Mouse (Mus musculus): ENCODE measurements around the gene Ppm1l. TPM values are rescaled to one million over a fixed set of nuclear protein-coding genes. Genes with fewer than 3 reads are reported as not detected.

Gene Ppm1l
- polyA plus RNA-seq, 1 experiment from 2014 or later, result 10.9 TPM

GRCm38 (mm10) chr3:69529576-69529975 is 212.9 kb downstream of the Ppm1l start:
- WGBS, result 63% methylated on average over 7 of the region's 7 CpGs
- Histone ChIP-seq H3K9me3 (ENCODE audit: control insufficient read depth, low read length) (no peaks in the 10 kb centered on the region), H3K27ac (replicated peaks in 1 of 2; ENCODE audit: control insufficient read depth in 1 of 2, insufficient read depth in 1 of 2, low read depth in 2 of 2, low read length in 2 of 2) (no peak overlapping the region), H3K9ac (ENCODE audit: low read length) (no peak overlapping the region), H3K4me3 (ENCODE audit: control insufficient read depth in 1 of 2, insufficient read depth in 1 of 2, low read depth in 1 of 2, low read length in 2 of 2) (no peak overlapping the region), H3K4me1 (ENCODE audit: control insufficient read depth in 2 of 2, insufficient read depth in 2 of 2, low read length in 2 of 2) (no peaks in the 10 kb centered on the region), H3K4me2 (ENCODE audit: low read length) (no peak overlapping the region), H3K27me3 (ENCODE audit: control insufficient read depth, insufficient read depth, low read length) (no peaks in the 10 kb centered on the region), H3K36me3 (ENCODE audit: control insufficient read depth, insufficient read depth, low read length) (no peaks in the 10 kb centered on the region)
- no peak for ATAC-seq (ENCODE audit: insufficient number of reproducible peaks, insufficient read depth, low FRiP score, low read depth)

GRCm38 (mm10) chr3:69531511-69531910 is 214.8 kb downstream of the Ppm1l start:
- 74% methylated on average over 9 of the region's 9 CpGs for WGBS
- no peaks in the 10 kb centered on the region for H3K27me3 ChIP-seq (ENCODE audit: control insufficient read depth, insufficient read depth, low read length)
- no peak overlapping the region for H3K4me2 ChIP-seq (ENCODE audit: low read length)
- H3K4me1 ChIP-seq (ENCODE audit: control insufficient read depth in 2 of 2, insufficient read depth in 2 of 2, low read length in 2 of 2), result no peaks in the 10 kb centered on the region
- no peak overlapping the region for H3K9ac ChIP-seq (ENCODE audit: low read length)
- no peaks in the 10 kb centered on the region for H3K36me3 ChIP-seq (ENCODE audit: control insufficient read depth, insufficient read depth, low read length)
- no peak overlapping the region for H3K4me3 ChIP-seq (ENCODE audit: control insufficient read depth in 1 of 2, insufficient read depth in 1 of 2, low read depth in 1 of 2, low read length in 2 of 2)
- no peak for ATAC-seq (ENCODE audit: insufficient number of reproducible peaks, insufficient read depth, low FRiP score, low read depth)
- no peaks in the 10 kb centered on the region for H3K9me3 ChIP-seq (ENCODE audit: control insufficient read depth, low read length)
- no peak overlapping the region for H3K27ac ChIP-seq (replicated peaks in 1 of 2; ENCODE audit: control insufficient read depth in 1 of 2, insufficient read depth in 1 of 2, low read depth in 2 of 2, low read length in 2 of 2)

- 57% methylated on average over 4 of the region's 4 CpGs for WGBS
- H3K9me3 ChIP-seq (ENCODE audit: control insufficient read depth, low read length), result no peaks in the 10 kb centered on the region
- no peak overlapping the region for H3K4me2 ChIP-seq (ENCODE audit: low read length)
- no peak overlapping the region for H3K27ac ChIP-seq (replicated peaks in 1 of 2; ENCODE audit: control insufficient read depth in 1 of 2, insufficient read depth in 1 of 2, low read depth in 2 of 2, low read length in 2 of 2)
- H3K9ac ChIP-seq (ENCODE audit: low read length), result no peak overlapping the region
- no peaks in the 10 kb centered on the region for H3K36me3 ChIP-seq (ENCODE audit: control insufficient read depth, insufficient read depth, low read length)
- no peaks in the 10 kb centered on the region for H3K27me3 ChIP-seq (ENCODE audit: control insufficient read depth, insufficient read depth, low read length)
- no peaks in the 10 kb centered on the region for H3K4me1 ChIP-seq (ENCODE audit: control insufficient read depth in 2 of 2, insufficient read depth in 2 of 2, low read length in 2 of 2)
- no peak overlapping the region for H3K4me3 ChIP-seq (ENCODE audit: control insufficient read depth in 1 of 2, insufficient read depth in 1 of 2, low read depth in 1 of 2, low read length in 2 of 2)
- no peak for ATAC-seq (ENCODE audit: insufficient number of reproducible peaks, insufficient read depth, low FRiP score, low read depth)
Observed at GRCm38 (mm10) chr3:69532687-69533086, 216.0 kb downstream of the Ppm1l start.

- Histone ChIP-seq H3K9me3 (ENCODE audit: control insufficient read depth, low read length) (no peaks in the 10 kb centered on the region), H3K4me1 (ENCODE audit: control insufficient read depth in 2 of 2, insufficient read depth in 2 of 2, low read length in 2 of 2) (no peaks in the 10 kb centered on the region; a peak in 1 of 4 replicates), H3K4me3 (ENCODE audit: control insufficient read depth in 1 of 2, insufficient read depth in 1 of 2, low read depth in 1 of 2, low read length in 2 of 2) (no peak overlapping the region), H3K36me3 (ENCODE audit: control insufficient read depth, insufficient read depth, low read length) (no peaks in the 10 kb centered on the region), H3K4me2 (ENCODE audit: low read length) (no peak overlapping the region), H3K9ac (ENCODE audit: low read length) (no peak overlapping the region), H3K27me3 (ENCODE audit: control insufficient read depth, insufficient read depth, low read length) (no peaks in the 10 kb centered on the region), H3K27ac (replicated peaks in 1 of 2; ENCODE audit: control insufficient read depth in 1 of 2, insufficient read depth in 1 of 2, low read depth in 2 of 2, low read length in 2 of 2) (no peak overlapping the region)
- no peak for ATAC-seq (ENCODE audit: insufficient number of reproducible peaks, insufficient read depth, low FRiP score, low read depth)
- 89% methylated on average over 10 of the region's 10 CpGs for WGBS
Observed at GRCm38 (mm10) chr3:69535486-69535885, 218.8 kb downstream of the Ppm1l start.

- no peak for ATAC-seq (ENCODE audit: insufficient number of reproducible peaks, insufficient read depth, low FRiP score, low read depth)
- H3K4me2 ChIP-seq (ENCODE audit: low read length), result no peak overlapping the region
Observed at GRCm38 (mm10) chr3:69535941-69536647, 219.4 kb downstream of the Ppm1l start.

GRCm38 (mm10) chr3:69542962-69543361 is 226.3 kb downstream of the Ppm1l start:
- no peak for ATAC-seq (ENCODE audit: insufficient number of reproducible peaks, insufficient read depth, low FRiP score, low read depth)
- H3K36me3 ChIP-seq (ENCODE audit: control insufficient read depth, insufficient read depth, low read length), result no peaks in the 10 kb centered on the region
- H3K4me3 ChIP-seq (ENCODE audit: control insufficient read depth in 1 of 2, insufficient read depth in 1 of 2, low read depth in 1 of 2, low read length in 2 of 2), result no peak overlapping the region
- 66% methylated on average over 8 of the region's 8 CpGs for WGBS
- H3K9ac ChIP-seq (ENCODE audit: low read length), result no peak overlapping the region
- no peak overlapping the region for H3K4me2 ChIP-seq (ENCODE audit: low read length)
- H3K27me3 ChIP-seq (ENCODE audit: control insufficient read depth, insufficient read depth, low read length), result no peaks in the 10 kb centered on the region
- H3K9me3 ChIP-seq (ENCODE audit: control insufficient read depth, low read length), result no peaks in the 10 kb centered on the region
- H3K27ac ChIP-seq (replicated peaks in 1 of 2; ENCODE audit: control insufficient read depth in 1 of 2, insufficient read depth in 1 of 2, low read depth in 2 of 2, low read length in 2 of 2), result no peak overlapping the region
- H3K4me1 ChIP-seq (ENCODE audit: control insufficient read depth in 2 of 2, insufficient read depth in 2 of 2, low read length in 2 of 2), result peaks cover 0 to under 1% of the 10 kb centered on the region in 2 experiments; a peak in 2 of 4 replicates

More at GRCm38 (mm10) chr3:69535941-69536647, 219.4 kb downstream of the Ppm1l start:
- Histone ChIP-seq H3K27me3 (ENCODE audit: control insufficient read depth, insufficient read depth, low read length) (no peaks in the 10 kb centered on the region), H3K4me1 (ENCODE audit: control insufficient read depth in 2 of 2, insufficient read depth in 2 of 2, low read length in 2 of 2) (no peaks in the 10 kb centered on the region; a peak in 1 of 4 replicates), H3K9me3 (ENCODE audit: control insufficient read depth, low read length) (no peaks in the 10 kb centered on the region), H3K36me3 (ENCODE audit: control insufficient read depth, insufficient read depth, low read length) (no peaks in the 10 kb centered on the region), H3K4me3 (ENCODE audit: control insufficient read depth in 1 of 2, insufficient read depth in 1 of 2, low read depth in 1 of 2, low read length in 2 of 2) (no peak overlapping the region), H3K9ac (ENCODE audit: low read length) (no peak overlapping the region), H3K27ac (replicated peaks in 1 of 2; ENCODE audit: control insufficient read depth in 1 of 2, insufficient read depth in 1 of 2, low read depth in 2 of 2, low read length in 2 of 2) (no peak overlapping the region)
- 83% methylated on average over 25 of the region's 25 CpGs for WGBS

- H3K27me3 ChIP-seq (ENCODE audit: control insufficient read depth, insufficient read depth, low read length), result no peaks in the 10 kb centered on the region
- no peaks in the 10 kb centered on the region for H3K9me3 ChIP-seq (ENCODE audit: control insufficient read depth, low read length)
- ATAC-seq (ENCODE audit: insufficient number of reproducible peaks, insufficient read depth, low FRiP score, low read depth), result no peak
- H3K4me2 ChIP-seq (ENCODE audit: low read length), result no peak overlapping the region
- no peak overlapping the region for H3K9ac ChIP-seq (ENCODE audit: low read length)
- 92% methylated on average over 1 of the region's 1 CpGs for WGBS
- peaks cover 5 to 8% of the 10 kb centered on the region in 2 experiments for H3K4me1 ChIP-seq (ENCODE audit: control insufficient read depth in 2 of 2, insufficient read depth in 2 of 2, low read length in 2 of 2)
- H3K4me3 ChIP-seq (ENCODE audit: control insufficient read depth in 1 of 2, insufficient read depth in 1 of 2, low read depth in 1 of 2, low read length in 2 of 2), result no peak overlapping the region
- H3K27ac ChIP-seq (replicated peaks in 1 of 2; ENCODE audit: control insufficient read depth in 1 of 2, insufficient read depth in 1 of 2, low read depth in 2 of 2, low read length in 2 of 2), result no peak overlapping the region
- no peaks in the 10 kb centered on the region for H3K36me3 ChIP-seq (ENCODE audit: control insufficient read depth, insufficient read depth, low read length)
Observed at GRCm38 (mm10) chr3:69543730-69544129, 227.1 kb downstream of the Ppm1l start.

- no peaks in the 10 kb centered on the region for H3K36me3 ChIP-seq (ENCODE audit: control insufficient read depth, insufficient read depth, low read length)
- no peaks in the 10 kb centered on the region for H3K9me3 ChIP-seq (ENCODE audit: control insufficient read depth, low read length)
- WGBS, result 79% methylated on average over 5 of the region's 5 CpGs
- peaks cover 10 to 14% of the 10 kb centered on the region in 2 experiments for H3K4me1 ChIP-seq (ENCODE audit: control insufficient read depth in 2 of 2, insufficient read depth in 2 of 2, low read length in 2 of 2)
- no peak overlapping the region for H3K4me2 ChIP-seq (ENCODE audit: low read length)
- no peaks in the 10 kb centered on the region for H3K27me3 ChIP-seq (ENCODE audit: control insufficient read depth, insufficient read depth, low read length)
- H3K4me3 ChIP-seq (ENCODE audit: control insufficient read depth in 1 of 2, insufficient read depth in 1 of 2, low read depth in 1 of 2, low read length in 2 of 2), result no peak overlapping the region
- no peak overlapping the region for H3K9ac ChIP-seq (ENCODE audit: low read length)
- ATAC-seq (ENCODE audit: insufficient number of reproducible peaks, insufficient read depth, low FRiP score, low read depth), result no peak
- H3K27ac ChIP-seq (replicated peaks in 1 of 2; ENCODE audit: control insufficient read depth in 1 of 2, insufficient read depth in 1 of 2, low read depth in 2 of 2, low read length in 2 of 2), result no peak overlapping the region
Observed at GRCm38 (mm10) chr3:69545017-69545416, 228.4 kb downstream of the Ppm1l start.

Measured in heart, embryonic 14.5 days (tissue).